Mouse (Mus musculus): ENCODE results near the gene Tbc1d14. TPM values are rescaled to one million over a fixed set of nuclear protein-coding genes. Genes with fewer than 3 reads are reported as not detected.
A peak's percentile ranks its signal among the peaks of the same experiment; 100 is the strongest.

Gene Tbc1d14
- total RNA-seq, 4 experiments from 2014 or later, result 12.8 to 16.3 (median 13.8) TPM

DNA sequence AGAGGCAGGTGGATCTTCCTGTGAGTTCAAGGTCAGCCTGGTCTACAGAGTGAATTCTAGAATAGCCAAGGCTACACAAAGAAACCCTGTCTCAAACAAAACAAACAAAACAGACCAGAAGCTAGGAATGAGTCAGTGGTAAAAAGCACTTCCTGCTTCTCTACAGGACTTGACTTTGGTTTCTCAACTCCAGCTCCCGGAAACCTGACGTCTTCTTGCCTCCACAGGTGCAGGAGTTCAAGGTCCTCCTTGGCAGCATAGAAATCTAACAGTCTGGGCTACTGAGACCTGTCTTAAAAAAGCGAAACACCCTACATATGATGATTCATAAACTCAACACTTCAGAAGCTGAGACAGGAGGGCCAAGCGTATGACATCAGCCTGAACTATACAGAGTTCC, 39.2 kb downstream of the Tbc1d14 start:
- no peak for DNase-seq (ENCODE audit: low spot score)

DNA sequence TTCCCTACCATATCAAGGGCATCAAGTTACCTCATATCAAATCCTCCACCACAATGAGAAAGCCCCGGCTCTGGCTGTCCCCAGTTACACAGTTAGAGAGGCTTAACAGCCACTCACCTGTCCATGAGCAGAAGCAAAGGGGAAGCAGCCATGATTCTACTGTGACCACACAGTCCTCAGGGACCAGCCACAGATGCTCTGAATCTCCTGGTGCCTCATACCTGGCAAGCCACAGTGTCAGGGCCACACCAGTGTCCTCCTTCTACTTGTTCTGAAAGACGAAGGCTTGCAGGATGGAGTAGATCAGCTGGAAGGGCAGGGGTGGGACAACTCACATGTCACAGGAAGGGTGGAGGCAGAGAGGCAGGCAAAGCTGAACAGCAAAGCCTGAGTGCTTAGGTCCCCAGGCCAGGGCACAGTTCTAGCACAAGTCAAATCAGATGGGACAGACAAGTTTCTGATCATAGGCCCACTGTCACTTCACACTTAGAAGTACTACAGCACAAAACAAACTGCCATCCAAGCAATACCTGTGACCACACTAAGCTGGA, 39.9 kb downstream of the Tbc1d14 start:
- DNase-seq (ENCODE audit: low spot score), result no peak

DNA sequence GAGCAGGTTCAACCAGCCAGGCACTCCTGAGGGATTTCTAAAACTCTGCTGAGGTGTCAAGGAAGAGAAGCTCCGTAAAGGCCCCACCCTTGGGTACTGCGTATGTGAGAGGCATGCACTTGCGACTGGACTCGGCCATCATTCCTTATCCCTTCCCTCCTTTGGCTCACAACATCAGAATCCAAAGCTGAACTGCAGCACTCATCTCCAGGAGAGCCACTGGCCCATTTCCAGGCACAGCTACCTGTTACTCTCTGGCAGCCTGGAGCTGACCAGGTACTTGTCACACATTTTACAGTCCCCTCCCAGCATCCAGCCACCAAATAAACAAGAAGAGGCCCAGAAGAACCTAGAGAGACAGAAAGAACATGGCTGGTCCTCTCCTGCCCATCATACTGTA, 40.7 kb downstream of the Tbc1d14 start:
- DNase-seq (ENCODE audit: low spot score), result no peak

DNA sequence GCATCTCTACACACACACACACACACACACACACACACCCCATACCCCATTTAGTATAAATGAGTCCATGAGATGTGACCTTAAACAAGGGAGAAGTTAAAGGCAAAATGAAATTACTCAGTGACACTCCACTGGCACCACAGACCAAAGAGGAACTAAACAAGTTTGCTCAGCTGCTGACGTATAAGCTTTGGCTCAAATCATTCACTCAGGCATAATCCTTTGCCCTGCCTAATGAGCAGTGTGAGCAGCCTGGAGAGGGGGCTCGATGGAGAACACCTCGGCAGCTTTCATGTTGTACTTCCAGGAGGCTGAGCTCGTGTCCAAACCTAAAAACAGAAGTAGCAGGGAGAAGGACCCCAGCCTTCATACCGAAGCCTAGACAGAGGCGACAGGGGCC, 43.8 kb downstream of the Tbc1d14 start:
- DNase-seq (ENCODE audit: low spot score), result no peak

DNA sequence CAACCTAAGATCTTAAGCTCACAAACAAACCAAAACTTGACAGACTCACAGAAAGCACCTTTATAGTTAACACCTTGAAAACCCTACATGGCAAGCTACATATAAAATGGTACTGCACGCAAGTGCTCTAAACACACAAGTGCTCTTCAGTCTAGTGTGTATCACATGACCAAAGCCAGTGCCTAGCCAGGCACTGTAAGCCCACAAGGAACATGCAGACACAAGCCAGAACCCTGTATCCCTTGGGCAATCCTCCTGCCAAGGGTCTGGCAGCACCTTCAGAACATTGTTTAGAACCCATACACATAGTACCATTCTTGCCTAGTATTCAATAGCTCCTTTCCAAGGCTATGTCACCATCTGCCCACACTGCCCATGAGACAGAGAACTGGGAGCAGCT, 48.3 kb downstream of the Tbc1d14 start:
- DNase-seq (ENCODE audit: low spot score), result no peak

DNA sequence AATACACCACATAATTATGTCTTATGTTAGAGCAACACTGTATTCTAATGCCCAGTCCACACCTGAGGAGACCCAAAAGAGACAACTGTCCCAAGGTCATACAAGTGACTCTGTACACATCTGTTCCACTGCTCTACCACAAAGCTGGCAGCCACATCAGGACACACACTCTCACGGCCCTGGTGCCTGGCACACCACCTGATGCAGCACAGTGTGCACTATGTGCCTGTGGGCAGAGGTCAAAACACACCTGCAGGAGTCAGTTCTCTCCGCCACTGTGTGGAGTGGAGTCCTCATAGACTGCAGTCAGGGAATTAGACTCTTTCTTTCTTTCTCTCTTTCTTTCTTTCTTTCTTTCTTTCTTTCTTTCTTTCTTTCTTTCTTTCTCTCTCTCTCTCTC, 52.1 kb downstream of the Tbc1d14 start:
- no peak for DNase-seq (ENCODE audit: low spot score)

DNA sequence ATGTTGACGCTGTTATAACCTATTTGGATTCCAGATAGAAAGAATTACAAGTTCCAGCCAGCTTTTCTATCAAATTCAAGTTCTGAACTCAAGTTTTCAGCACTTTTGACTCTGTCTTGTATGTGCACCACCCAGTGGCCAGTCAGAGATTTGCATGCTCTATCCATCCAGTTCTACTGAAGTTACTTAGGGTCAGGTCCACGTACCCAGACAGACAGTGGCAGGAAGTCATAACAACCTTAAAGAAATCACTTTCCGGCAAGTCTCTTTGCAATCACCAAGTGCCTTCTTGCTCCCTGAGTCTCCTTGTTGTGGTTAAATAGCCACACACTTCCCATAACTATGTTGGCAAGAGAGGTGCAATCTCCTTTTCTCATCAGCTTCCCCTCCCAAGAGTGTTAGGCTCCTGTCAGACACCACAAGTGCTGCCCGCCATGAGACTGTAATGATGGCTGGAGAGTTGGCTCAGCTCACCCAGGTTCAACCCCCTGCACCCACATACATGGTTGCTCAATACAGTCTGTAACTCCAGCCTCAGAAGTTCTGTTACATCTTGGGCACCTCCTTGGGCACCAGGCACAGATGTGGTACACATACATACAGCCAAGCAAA, 54.4 kb downstream of the Tbc1d14 start:
- peak; percentile 62 for DNase-seq (ENCODE audit: low spot score)

DNA sequence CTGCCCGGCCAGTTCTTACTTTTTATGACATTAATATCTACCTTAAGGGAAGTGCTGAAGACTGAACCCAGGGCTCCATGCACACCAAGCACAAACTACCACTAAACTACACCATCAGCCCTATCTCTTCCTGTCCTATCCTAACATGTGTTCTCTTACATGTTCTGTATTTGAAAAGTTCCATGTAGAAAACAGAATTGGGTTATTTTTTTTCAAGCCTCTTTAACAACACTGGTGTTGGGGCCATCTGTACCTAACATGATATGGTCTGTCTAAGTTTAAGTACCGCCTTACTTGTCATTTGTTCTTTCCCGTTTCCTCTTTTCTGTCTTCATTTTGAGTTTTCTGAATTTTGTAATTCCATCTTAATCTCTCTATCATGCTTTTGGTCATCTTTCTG, 56.7 kb downstream of the Tbc1d14 start:
- no peak for DNase-seq (ENCODE audit: low spot score)

DNA sequence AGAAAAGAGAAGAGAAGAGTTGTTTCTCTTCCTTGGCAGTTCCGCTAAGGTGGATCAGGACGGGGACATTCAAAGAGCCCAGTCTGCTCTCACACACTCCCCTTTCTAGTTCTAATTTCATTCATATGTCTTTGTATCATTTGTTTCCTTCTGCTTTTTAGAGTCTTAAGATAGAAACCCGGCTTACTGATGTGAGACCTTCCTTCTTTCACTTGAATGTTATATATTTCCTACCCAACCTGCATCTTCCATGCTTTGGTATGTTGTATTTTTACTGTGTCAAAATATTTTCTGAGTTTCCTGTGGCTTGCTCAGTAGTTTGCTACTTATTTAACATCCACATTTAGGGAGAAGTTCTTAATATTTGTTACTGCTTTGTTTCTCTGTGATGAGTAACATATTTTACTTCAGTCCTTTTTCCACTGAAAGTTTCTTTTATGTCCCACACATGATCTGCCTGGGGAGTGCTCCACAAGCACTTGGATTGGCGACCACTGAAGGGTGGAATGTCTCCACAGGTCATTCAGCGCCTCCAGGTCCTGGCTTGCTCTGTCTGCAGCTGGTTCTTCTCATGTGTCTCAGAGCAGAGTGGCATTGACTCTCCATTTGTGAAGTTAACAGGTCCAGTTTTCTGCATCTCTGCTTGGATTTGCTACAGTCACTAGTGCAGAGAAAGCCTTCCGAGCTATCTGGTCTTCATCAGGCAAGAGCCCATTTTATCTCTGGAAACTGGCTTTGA, 57.5 kb downstream of the Tbc1d14 start:
- no peak for DNase-seq (ENCODE audit: low spot score)

DNA sequence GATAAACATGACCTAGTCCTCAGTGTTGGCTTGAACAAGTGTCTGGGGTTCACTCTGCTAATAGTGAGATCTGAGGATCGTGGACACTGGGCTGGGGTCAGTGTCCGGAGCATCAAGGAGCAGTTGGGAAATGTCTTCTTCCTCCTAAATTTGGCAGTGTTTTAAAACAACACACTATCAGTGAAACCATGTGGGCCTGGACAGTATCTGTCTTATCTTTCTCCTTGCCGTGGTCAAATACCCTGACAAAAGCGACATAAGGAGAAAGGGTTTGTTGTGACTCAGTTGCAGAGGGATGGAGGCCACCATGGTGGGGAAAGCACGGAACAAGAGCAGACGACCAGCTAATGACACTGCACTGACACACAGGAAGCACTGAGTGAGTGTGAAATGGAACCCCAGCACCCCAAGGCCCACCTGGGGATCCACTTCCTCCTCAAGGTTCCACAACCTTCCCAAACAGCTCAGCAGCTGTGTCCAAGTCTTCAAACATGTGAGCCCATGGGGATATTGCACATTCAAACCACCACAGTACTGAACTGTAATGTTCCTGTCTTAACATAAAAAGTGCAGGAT, 58.5 kb downstream of the Tbc1d14 start:
- no peak for DNase-seq (ENCODE audit: low spot score)

DNA sequence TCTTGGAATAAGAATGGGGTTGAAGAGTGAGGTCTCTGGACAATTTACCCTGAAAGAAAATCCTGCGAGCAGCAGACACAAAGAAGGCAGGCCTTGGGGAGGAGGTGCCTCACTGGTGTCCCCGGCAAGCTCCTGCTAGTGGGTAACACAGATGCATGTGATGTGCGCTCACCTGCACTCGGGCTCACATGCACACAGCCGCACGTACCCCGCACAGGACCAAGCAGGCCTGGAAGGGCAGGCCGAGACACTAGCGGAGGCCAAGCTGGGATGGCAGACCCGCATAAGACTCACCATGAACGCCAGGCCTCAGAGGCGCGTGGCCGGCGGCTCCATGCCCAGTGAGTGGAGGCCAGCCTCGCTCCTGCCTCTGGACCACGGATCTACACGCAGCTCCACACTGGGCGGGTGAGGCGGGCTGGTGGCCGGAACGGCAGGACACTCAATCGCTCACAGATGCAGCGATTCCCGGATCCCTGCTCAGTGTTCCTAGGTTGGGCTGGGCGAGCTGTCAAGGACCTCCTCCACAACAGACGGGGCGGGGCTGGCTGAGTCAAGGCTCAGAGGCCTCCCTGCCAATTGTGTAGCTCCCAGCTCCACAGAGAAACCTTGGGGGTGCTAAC, 62.8 kb downstream of the Tbc1d14 start:
- peak; percentile 97 for DNase-seq (ENCODE audit: low spot score)

DNA sequence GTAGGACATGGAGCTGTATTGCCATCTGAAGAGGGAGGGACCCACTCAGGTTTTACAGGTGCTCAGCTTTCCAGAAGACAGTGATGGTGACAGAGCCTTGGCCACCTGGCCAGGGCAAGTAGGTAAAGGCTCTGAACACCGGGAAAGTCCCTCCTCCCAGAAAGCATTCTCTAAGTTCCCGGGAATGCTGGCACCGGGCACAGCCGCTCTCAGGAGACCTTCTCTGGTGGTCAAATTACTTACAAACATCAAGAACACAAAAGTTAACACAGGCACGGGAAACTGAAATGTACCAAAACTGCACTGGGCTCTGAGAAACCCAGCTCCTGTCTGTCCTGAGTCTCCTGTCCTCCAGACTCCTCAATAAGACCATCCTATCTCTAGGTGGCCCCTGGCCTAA, 63.4 kb downstream of the Tbc1d14 start:
- no peak for DNase-seq (ENCODE audit: low spot score)

DNA sequence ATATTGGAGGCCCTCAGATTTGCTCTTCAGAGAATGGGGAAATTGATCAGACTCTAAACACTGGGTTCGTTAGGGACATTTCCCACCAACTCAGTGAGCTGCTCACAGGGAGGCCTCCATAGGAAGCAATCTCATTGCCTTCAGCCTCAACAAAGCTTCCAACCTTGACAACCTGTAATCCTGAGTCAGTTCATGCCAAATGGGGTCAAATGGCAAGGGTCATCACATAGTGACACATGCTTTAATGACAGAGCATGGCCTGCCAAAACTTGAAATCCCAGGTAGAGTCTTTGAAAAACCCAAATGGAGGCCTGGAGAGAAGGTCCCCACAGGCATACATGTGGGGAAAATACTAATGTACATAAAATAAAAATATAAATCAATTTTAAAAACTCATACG, 66.2 kb downstream of the Tbc1d14 start:
- DNase-seq (ENCODE audit: low spot score), result no peak

DNA sequence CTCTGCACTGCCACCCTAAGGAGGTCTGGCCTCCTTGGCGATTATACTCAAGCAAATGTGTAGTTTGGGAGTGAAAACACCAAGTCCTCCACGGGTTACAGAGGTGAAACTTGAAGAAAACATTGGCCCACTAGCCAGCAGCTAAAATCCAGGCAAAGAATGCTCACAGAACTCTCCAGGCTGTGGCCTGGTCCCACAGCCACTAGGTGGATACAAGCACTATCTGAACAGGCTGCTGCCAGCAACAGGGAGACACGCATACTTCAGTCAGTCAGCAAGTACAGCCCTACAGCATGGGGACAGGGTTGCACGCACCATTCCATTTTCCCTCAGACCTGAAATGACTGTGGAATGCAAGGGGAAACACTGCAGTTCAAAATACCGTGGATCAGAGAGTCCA, 66.8 kb downstream of the Tbc1d14 start:
- no peak for DNase-seq (ENCODE audit: low spot score)

DNA sequence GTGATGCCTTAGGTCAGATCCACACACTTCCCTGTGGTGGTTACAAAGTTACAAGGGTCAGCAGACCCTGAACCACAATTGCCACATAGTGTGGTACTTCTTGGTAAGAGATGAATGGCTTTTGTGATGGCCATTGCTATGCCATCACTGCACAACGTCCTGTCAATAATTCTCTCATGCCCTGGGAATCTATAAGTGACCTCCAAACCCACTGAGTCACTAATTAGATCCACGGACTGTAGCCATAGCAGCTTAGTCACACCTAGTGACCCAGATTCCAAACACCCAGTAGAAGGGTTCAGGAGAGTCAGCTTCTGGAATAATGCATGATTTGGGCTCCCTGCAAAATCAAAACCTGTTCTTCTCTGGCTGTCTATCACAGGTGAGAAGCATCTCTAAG, 67.9 kb downstream of the Tbc1d14 start:
- no peak for DNase-seq (ENCODE audit: low spot score)

DNA sequence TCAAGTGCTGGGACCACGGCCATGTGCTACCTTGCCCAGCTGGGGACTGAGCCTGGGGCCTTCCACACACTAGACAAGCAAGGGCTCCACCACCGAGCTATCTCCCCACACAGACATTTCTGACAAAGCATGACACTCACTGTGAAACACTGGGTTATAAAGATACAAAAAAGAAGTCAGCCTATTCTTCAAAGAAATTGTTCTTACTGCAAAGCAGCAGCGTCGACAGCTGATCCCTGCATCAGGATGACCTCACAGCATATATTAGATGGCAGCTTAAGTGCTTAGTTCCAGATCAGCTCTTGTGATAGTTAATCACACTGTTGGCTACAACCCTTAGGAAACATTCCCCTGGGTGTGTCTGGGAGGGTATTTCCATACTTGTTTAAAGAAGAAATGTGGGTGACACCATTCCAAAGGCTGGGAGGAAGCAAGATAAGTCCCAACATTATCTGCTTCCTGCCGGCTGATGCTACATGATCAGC, 69.8 kb downstream of the Tbc1d14 start:
- DNase-seq (ENCODE audit: low spot score), result no peak

DNA sequence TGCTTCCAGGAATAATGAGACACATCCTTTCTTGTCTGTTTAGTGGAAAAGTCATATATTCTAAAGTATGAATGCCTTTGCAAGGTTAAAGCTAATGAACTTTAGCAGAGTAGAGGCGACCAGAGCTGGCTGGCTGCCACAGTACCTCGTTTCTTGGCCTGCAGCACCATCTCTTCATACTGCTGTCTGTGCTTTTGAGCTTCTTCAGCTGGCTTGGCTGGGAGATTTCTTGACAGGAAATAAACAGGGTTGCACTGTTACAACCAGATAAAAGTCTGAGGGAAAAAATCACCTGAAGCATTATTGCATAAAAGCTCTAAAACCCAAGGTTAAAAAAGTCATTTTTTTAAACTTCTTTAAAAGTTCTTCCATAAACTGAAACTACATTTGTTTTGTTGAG, 70.3 kb downstream of the Tbc1d14 start:
- no peak for DNase-seq (ENCODE audit: low spot score)

DNA sequence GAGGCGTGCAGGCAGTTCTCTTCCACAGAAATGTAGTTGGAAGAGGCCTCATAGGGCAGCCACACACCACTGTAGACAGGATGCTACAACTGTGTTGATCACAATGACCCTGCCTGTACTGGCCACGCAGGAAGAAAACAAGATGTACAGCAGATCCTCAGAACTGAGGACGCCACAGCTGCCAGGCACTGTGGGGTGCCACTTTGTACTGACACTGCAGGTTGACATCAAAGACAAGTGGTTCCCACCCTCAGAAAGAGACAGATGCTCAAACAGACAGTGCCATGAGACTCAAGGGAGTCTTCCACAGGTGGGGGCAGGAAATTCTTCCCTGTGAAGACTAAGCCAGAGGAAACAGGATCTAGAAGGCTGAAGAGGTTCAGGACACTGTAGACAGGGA, 73.3 kb downstream of the Tbc1d14 start:
- no peak for DNase-seq (ENCODE audit: low spot score)

DNA sequence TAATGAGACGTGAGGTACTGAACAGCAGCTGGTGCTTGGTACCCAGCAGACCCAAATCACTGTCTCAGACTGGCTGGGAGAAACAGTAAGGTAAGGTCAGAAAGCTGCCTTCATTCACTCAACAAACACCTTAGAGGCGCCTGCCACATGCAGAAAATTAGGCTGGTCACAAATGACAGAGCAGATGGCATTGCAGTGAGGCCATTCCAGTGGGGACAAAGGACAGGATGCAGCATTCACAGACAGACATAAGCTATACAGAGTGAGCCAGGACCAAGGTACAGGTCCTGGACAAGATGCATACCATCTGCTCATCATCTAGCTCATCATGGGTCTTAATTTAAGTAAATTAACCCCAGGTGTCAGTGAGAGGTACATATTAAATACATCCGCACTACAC, 75.5 kb downstream of the Tbc1d14 start:
- no peak for DNase-seq (ENCODE audit: low spot score)

DNA sequence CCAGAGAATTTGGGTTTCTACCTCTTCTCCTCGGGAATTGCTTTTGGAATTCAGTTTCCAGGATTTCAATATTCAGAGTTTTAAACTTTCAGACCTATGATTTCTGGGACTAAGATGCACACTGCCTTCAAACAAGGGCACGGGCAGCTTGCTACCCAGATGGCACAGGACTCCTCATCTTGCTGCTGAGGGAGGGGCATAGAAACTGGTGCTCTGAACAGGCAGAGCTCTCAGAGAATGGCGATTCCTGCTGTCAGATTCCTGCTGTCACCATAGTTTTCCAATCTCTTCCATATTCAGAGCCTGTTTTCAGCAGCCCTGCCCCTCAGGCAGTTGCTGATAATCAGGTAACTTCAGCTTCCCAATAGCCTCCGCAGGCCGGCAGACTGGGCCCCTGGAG, 77.5 kb downstream of the Tbc1d14 start:
- DNase-seq (ENCODE audit: low spot score), result no peak

DNA sequence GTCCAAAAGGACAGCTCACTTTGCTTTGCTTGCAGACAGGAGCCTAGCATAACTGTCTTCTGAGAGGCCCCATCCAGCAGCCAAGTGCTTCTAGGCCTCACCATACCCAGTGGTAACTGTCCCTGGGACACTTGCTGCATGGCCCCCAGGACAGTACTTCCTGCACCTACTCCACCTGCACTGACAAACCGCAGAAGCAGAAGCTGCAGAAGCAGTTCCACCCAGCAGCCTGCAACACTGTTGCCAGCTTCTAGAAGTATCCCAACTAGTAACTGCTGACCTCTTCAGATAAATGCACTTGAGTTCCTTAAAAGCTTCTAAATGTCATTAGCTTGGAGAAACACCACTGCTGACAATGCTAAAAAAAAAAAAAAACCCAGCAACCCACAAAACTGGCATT, 78.0 kb downstream of the Tbc1d14 start:
- DNase-seq (ENCODE audit: low spot score), result peak; percentile 23

DNA sequence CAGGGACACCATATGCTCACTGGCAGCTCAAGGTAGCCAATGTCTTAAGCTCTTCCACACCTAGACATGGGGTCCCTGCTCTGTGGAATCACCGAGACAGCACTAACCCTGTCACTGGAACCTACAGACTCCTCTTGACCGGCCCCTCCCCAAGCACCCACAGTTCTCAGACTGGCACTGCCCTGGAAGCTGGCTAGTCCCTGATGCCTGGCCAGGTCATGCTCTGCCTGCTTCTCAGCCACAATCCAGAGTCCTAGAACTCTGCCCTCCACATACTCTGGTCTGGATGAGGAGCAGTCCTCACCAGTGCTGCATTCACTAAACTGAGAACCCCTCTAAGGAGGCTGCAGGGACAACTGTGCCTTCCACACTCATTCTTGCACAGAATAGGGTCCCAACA, 82.1 kb downstream of the Tbc1d14 start:
- DNase-seq (ENCODE audit: low spot score), result no peak
